Mouse (Mus musculus): ENCODE data around the gene Acmsd. TPM values are rescaled to one million over a fixed set of nuclear protein-coding genes. Genes with fewer than 3 reads are reported as not detected.

Gene Acmsd
- polyA plus RNA-seq, 1 experiment, result not detected

DNA sequence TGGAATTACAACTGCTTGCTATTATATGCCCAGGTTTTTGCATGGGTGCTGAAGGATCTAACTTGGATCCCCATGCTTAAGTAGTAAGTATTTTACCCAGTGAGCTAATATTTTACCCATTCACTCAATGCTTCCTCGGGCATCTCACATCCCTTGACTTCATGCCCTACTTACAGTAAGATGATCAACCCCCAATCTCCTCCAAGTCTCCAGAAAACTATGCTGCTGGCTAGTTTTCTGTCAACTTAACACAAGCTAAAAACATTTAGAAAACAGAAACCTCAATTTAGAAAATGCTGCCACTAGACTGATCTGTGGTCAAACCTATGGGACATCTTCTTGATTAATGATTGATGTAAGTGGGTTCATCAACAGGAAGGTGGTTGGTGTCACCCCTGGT, 10.9 kb upstream of the Acmsd start:
- no peaks in the 10 kb centered on the region for H3K9me3 ChIP-seq (replicated peaks; ENCODE audit: control insufficient read depth, insufficient read depth, low read length, poor library complexity, severe bottlenecking)
- H3K36me3 ChIP-seq (ENCODE audit: control insufficient read depth, insufficient read depth, low read length, poor library complexity, severe bottlenecking), result no peaks in the 10 kb centered on the region
- TF ChIP-seq CTCF (IDR thresholded peaks at IDR 0.05; ENCODE audit: low read depth, low read length), result no peak
- no peak for TF ChIP-seq EP300 (IDR thresholded peaks at IDR 0.05; ENCODE audit: insufficient read depth, low read depth, low read length)
- TF ChIP-seq POLR2A (IDR thresholded peaks at IDR 0.05; ENCODE audit: insufficient read depth, low read length), result no peak
- no peak overlapping the region for H3K9ac ChIP-seq (ENCODE audit: low read depth, poor library complexity, severe bottlenecking)
- no peaks in the 10 kb centered on the region for H3K4me1 ChIP-seq (ENCODE audit: control insufficient read depth, insufficient read depth, low read length)
- no peak overlapping the region for H3K27ac ChIP-seq (ENCODE audit: insufficient read depth, low read length)
- H3K4me3 ChIP-seq (ENCODE audit: low read depth, low read length), result no peak overlapping the region
- no peaks in the 10 kb centered on the region for H3K27me3 ChIP-seq (ENCODE audit: control insufficient read depth, insufficient read depth, low read length, poor library complexity, severe bottlenecking)

- Histone ChIP-seq H3K4me3 (ENCODE audit: low read depth, low read length) (no peak overlapping the region), H3K9ac (ENCODE audit: low read depth, poor library complexity, severe bottlenecking) (no peak overlapping the region), H3K27me3 (ENCODE audit: control insufficient read depth, insufficient read depth, low read length, poor library complexity, severe bottlenecking) (no peaks in the 10 kb centered on the region), H3K4me1 (ENCODE audit: control insufficient read depth, insufficient read depth, low read length) (no peaks in the 10 kb centered on the region), H3K9me3 (replicated peaks; ENCODE audit: control insufficient read depth, insufficient read depth, low read length, poor library complexity, severe bottlenecking) (no peaks in the 10 kb centered on the region), H3K27ac (ENCODE audit: insufficient read depth, low read length) (no peak overlapping the region), H3K36me3 (ENCODE audit: control insufficient read depth, insufficient read depth, low read length, poor library complexity, severe bottlenecking) (no peaks in the 10 kb centered on the region)
- TF ChIP-seq EP300 (IDR thresholded peaks at IDR 0.05; ENCODE audit: insufficient read depth, low read depth, low read length), result no peak
- TF ChIP-seq POLR2A (IDR thresholded peaks at IDR 0.05; ENCODE audit: insufficient read depth, low read length), result no peak
- no peak for TF ChIP-seq CTCF (IDR thresholded peaks at IDR 0.05; ENCODE audit: low read depth, low read length)
Measured at GRCm38 (mm10) chr1:127723596-127723995, 5.6 kb upstream of the Acmsd start.

DNA sequence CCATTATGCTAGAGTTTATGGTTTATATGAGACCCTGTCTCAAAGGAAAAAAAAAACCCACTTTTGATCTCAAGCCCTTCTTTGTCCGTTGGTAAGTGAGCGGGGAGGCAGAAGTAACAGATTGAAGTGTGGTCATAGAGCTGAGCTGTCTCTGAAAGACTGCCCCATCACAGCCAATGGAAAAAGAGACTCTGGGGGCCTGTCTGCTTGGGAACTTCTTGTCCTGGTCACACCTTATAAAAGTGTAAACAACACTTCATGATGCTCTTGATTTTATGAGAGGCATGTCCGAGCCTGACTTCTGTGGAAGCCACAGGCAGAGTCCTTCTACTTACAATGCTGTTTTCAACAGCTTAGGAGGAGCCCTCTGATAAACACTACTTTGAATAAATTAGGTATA, 1.9 kb downstream of the Acmsd start:
- Histone ChIP-seq H3K27ac (ENCODE audit: insufficient read depth, low read length) (no peak overlapping the region), H3K9ac (ENCODE audit: low read depth, poor library complexity, severe bottlenecking) (no peak overlapping the region), H3K27me3 (ENCODE audit: control insufficient read depth, insufficient read depth, low read length, poor library complexity, severe bottlenecking) (no peaks in the 10 kb centered on the region), H3K9me3 (replicated peaks; ENCODE audit: control insufficient read depth, insufficient read depth, low read length, poor library complexity, severe bottlenecking) (no peaks in the 10 kb centered on the region), H3K4me3 (ENCODE audit: low read depth, low read length) (no peak overlapping the region), H3K36me3 (ENCODE audit: control insufficient read depth, insufficient read depth, low read length, poor library complexity, severe bottlenecking) (no peaks in the 10 kb centered on the region), H3K4me1 (ENCODE audit: control insufficient read depth, insufficient read depth, low read length) (no peaks in the 10 kb centered on the region)
- TF ChIP-seq EP300 (IDR thresholded peaks at IDR 0.05; ENCODE audit: insufficient read depth, low read depth, low read length) (no peak), CTCF (IDR thresholded peaks at IDR 0.05; ENCODE audit: low read depth, low read length) (no peak), POLR2A (IDR thresholded peaks at IDR 0.05; ENCODE audit: insufficient read depth, low read length) (no peak)

GRCm38 (mm10) chr1:127732435-127732834, 3.2 kb downstream of the Acmsd start:
- Histone ChIP-seq H3K36me3 (ENCODE audit: control insufficient read depth, insufficient read depth, low read length, poor library complexity, severe bottlenecking) (no peaks in the 10 kb centered on the region), H3K9ac (ENCODE audit: low read depth, poor library complexity, severe bottlenecking) (no peak overlapping the region), H3K27ac (ENCODE audit: insufficient read depth, low read length) (no peak overlapping the region), H3K4me1 (ENCODE audit: control insufficient read depth, insufficient read depth, low read length) (no peaks in the 10 kb centered on the region), H3K9me3 (replicated peaks; ENCODE audit: control insufficient read depth, insufficient read depth, low read length, poor library complexity, severe bottlenecking) (no peaks in the 10 kb centered on the region), H3K27me3 (ENCODE audit: control insufficient read depth, insufficient read depth, low read length, poor library complexity, severe bottlenecking) (no peaks in the 10 kb centered on the region), H3K4me3 (ENCODE audit: low read depth, low read length) (no peak overlapping the region)
- TF ChIP-seq POLR2A (IDR thresholded peaks at IDR 0.05; ENCODE audit: insufficient read depth, low read length) (no peak), CTCF (IDR thresholded peaks at IDR 0.05; ENCODE audit: low read depth, low read length) (no peak), EP300 (IDR thresholded peaks at IDR 0.05; ENCODE audit: insufficient read depth, low read depth, low read length) (no peak)

GRCm38 (mm10) chr1:127732841-127733240, 3.6 kb downstream of the Acmsd start:
- no peak for TF ChIP-seq EP300 (IDR thresholded peaks at IDR 0.05; ENCODE audit: insufficient read depth, low read depth, low read length)
- no peak for TF ChIP-seq CTCF (IDR thresholded peaks at IDR 0.05; ENCODE audit: low read depth, low read length)
- TF ChIP-seq POLR2A (IDR thresholded peaks at IDR 0.05; ENCODE audit: insufficient read depth, low read length), result no peak
- Histone ChIP-seq H3K4me1 (ENCODE audit: control insufficient read depth, insufficient read depth, low read length) (no peaks in the 10 kb centered on the region), H3K9ac (ENCODE audit: low read depth, poor library complexity, severe bottlenecking) (no peak overlapping the region), H3K27ac (ENCODE audit: insufficient read depth, low read length) (no peak overlapping the region), H3K4me3 (ENCODE audit: low read depth, low read length) (no peak overlapping the region), H3K36me3 (ENCODE audit: control insufficient read depth, insufficient read depth, low read length, poor library complexity, severe bottlenecking) (no peaks in the 10 kb centered on the region), H3K27me3 (ENCODE audit: control insufficient read depth, insufficient read depth, low read length, poor library complexity, severe bottlenecking) (no peaks in the 10 kb centered on the region), H3K9me3 (replicated peaks; ENCODE audit: control insufficient read depth, insufficient read depth, low read length, poor library complexity, severe bottlenecking) (no peaks in the 10 kb centered on the region)

GRCm38 (mm10) chr1:127735356-127735755, 6.1 kb downstream of the Acmsd start:
- Histone ChIP-seq H3K9ac (ENCODE audit: low read depth, poor library complexity, severe bottlenecking) (no peak overlapping the region), H3K9me3 (replicated peaks; ENCODE audit: control insufficient read depth, insufficient read depth, low read length, poor library complexity, severe bottlenecking) (no peaks in the 10 kb centered on the region), H3K27ac (ENCODE audit: insufficient read depth, low read length) (no peak overlapping the region), H3K4me3 (ENCODE audit: low read depth, low read length) (no peak overlapping the region), H3K27me3 (ENCODE audit: control insufficient read depth, insufficient read depth, low read length, poor library complexity, severe bottlenecking) (no peaks in the 10 kb centered on the region), H3K4me1 (ENCODE audit: control insufficient read depth, insufficient read depth, low read length) (no peaks in the 10 kb centered on the region), H3K36me3 (ENCODE audit: control insufficient read depth, insufficient read depth, low read length, poor library complexity, severe bottlenecking) (no peaks in the 10 kb centered on the region)
- TF ChIP-seq EP300 (IDR thresholded peaks at IDR 0.05; ENCODE audit: insufficient read depth, low read depth, low read length) (no peak), POLR2A (IDR thresholded peaks at IDR 0.05; ENCODE audit: insufficient read depth, low read length) (no peak), CTCF (IDR thresholded peaks at IDR 0.05; ENCODE audit: low read depth, low read length) (no peak)
